Mouse (Mus musculus) heart, postnatal 36 days (tissue): ENCODE results near the gene Cdk9. TPM values are rescaled to one million over a fixed set of nuclear protein-coding genes. Genes with fewer than 3 reads are reported as not detected.

Experiments used
- DNase-seq, 2 experiments: peaks; one replicate each; pipeline ENCODE4 v3.0.0; 2021 to 2022
- intact Hi-C: fragments of 180-260 bp; cut with DNase I; formaldehyde crosslinking; loops from one replicate; pipeline ENCODE4 v1.15.1; 2025
- total RNA-seq, 2 experiments: library from RNA; stranded (reverse); gene quantifications; 2 replicates each; pipeline ENCODE4 v1.2.3; 2021

Cdk9 gene
- total RNA-seq, 2 experiments from 2014 or later: 24.6 to 26.6 TPM

- DNase-seq: no peak
- intact Hi-C loops: no loop called here
Measured at GRCm38 (mm10) chr2:32684681-32685428, 28.0 kb downstream of the Cdk9 start.

DNA sequence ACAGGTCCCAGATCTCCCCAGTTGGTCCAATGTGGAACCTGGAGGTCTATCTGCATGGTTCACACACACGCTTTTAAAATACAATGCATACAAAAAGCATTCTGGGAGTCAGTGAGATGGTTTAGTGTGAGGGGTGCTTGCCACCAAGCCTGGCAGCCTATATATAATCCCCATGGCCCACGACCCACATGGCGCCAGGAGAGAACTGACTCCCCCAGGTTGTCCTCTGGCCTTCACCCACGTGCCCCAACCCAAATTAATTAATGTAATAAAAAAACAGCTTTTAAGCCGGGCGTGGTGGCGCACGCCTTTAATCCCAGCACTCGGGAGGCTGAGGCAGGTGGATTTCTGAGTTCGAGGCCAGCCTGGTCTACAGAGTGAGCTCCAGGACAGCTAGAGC lies 29.2 kb downstream of the Cdk9 start:
- intact Hi-C loops: no loop called here
- no peak for DNase-seq

DNA sequence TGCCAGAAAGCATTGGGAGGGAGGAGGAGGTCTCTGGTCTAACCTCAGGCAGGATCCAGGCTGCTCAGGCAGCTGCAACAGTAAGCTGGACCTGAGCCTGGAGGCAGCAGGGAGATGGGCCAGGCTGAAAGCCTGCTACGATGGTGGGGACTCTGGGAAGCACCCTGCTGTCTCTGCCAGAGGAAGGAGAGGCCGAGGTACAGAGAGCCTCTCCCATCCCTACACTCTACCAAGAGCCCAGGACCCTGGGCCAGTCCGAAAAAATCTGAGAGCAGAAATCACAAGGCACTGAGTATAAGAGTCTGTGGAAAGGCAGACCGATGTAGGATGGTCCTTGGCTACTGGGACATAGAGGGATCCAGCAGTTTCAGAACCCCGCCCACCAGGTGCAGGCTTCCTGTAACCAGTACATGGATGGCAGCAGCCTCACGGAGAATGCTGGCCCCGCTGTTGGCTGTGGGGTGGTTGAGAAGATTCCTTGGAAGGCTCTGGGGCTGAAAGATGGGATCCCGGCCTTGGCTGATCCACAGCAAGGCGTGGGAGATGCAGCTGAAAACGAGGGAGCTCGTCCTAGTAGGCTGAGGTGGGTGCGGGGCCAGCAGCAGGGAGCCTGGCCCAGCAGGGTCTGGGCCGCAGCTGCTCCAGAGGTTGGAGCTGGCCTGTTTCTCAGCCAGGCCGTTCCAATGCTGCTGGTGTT lies 30.0 kb downstream of the Cdk9 start:
- no peak for DNase-seq
- intact Hi-C loops: no loop called here

DNA sequence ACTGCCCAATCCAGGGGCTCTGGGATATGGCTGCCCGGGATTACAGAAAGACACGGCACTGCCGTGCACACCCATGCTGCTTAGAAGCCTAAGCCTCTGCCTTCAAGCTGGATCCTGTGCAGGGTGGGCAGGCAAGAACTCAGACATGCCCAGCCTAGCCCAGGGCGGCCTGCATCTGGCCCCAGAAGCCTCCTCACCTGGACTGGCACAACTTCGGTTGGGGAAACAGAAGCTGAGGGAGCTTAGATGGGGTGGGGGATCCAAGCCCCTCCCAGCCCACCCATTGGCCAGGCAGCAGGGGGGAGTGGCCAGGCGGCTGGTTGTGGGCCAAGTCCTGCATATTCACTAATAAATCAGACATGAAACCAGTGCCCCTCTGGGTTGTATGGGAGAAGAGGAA lies 31.1 kb downstream of the Cdk9 start:
- no peak for DNase-seq
- intact Hi-C loops: no loop called here

DNA sequence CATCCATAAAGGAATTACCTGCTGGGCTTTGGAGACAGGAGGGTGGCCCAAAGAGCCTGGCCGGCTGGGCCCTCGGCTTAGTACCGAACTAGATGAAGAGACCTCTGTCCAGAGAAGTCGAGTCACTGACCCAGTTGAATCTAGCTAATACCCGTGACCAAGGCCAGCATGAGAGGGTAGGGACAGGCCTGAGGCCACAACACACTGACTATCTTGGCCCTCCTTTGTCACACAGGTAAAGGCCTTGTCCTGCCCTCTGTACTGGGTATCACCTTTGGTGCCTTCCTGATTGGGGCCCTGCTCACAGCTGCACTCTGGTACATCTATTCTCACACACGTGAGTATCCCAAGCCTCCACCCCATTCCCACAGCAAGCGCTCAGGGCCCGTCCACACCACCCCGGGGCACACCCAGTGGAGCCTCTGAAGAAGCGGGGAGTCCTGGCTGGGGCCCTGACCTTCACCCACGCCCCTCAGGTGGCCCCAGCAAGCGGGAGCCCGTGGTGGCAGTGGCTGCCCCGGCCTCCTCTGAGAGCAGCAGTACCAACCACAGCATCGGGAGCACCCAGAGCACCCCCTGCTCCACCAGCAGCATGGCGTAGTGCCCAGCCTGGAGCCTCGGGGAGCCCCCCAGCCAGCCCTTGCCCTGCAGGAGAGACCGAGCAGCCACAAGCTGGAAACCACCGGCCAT lies 31.8 kb downstream of the Cdk9 start:
- intact Hi-C loops: no loop called here
- no peak for DNase-seq

- intact Hi-C loops: no loop called here
- DNase-seq: peak in 1 of 2 experiments; percentile 49
Measured at GRCm38 (mm10) chr2:32680051-32680451, 32.8 kb downstream of the Cdk9 start.

DNA sequence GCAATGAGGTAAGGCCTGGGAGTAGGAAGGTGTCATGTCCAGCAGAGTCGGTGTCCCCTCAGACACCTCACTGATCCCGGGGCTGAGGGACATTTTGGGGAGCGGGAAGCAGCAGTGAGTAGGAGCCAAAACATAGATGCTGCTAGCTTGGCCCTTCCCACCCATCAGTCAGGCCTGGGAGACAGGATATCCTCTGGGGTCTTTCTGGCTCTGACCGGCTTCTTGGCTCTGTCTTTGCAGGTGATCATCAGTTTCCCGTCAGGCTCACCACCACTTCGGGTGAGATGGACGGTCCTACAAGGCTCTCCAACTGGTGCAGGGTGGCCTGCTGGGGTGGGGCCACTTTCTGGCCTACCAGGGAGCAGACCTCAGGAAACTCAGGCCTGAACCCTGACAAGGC lies 35.2 kb downstream of the Cdk9 start:
- DNase-seq: no peak
- intact Hi-C loops: no loop called here

GRCm38 (mm10) chr2:32676821-32677220 lies 36.1 kb downstream of the Cdk9 start:
- intact Hi-C loops: no loop called here
- no peak for DNase-seq

DNA sequence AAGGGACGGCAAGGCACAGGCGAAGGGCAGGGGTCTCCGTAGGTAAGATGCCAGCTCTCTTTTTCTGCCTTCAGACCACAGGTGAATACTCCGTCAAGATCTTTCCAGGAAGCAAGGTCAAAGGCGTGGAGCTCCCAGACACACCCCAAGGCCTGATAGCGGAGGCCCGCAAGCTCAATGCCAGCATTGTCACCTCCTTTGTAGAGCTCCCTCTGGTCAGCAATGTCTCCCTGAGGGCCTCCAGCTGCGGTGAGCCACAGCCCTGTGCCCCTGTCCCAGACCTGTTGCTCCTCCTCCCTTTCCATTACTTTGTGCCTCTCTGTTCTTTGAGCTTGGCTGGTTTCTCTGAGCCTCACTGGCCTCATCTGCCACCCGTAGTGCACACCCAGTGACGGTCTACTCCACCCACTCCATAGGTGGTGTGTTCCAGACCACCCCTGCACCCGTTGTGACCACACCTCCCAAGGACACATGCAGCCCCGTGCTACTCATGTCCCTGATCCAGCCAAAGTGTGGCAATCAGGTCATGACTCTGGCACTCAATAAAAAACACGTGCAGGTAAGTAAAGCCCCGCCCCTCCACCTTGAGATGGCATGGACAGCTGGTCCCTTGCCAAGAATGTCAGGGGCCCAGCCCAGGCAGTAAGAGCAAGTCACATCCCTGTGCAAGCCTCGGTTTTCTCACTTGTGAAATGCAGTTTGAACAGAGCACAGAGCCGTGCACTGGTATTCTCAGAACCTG lies 39.5 kb downstream of the Cdk9 start:
- intact Hi-C loops: loop anchor here (2.0 kb wide), 1 partner anchor 13 kb away; no protein-coding TSS in a partner anchor
- no peak for DNase-seq

GRCm38 (mm10) chr2:32671907-32672595 lies 40.8 kb downstream of the Cdk9 start:
- intact Hi-C loops: loop anchor here (2.0 kb wide), 1 partner anchor 15 kb away; no protein-coding TSS in a partner anchor

DNA sequence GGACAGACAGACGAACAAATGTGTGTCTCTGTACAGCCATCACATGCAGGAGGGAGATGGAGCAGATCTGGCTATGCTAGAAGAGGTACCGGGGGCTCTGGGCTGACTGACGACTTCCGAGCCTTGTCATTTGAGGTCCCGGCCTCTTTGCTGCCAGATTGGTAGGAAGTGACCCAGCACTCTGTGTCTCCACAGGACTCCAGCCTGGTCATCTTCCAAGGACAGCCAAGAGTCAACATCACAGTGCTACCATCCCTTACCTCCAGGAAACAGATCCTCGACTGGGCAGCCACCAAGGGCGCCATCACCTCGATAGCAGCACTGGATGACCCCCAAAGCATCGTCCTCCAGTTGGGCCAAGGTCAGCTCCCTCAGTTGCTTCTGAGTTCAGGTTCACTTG lies 41.7 kb downstream of the Cdk9 start:
- intact Hi-C loops: no loop called here
- no peak for DNase-seq

More at GRCm38 (mm10) chr2:32671907-32672595, 40.8 kb downstream of the Cdk9 start:
- DNase-seq: no peak

GRCm38 (mm10) chr2:32669876-32670275 lies 43.0 kb downstream of the Cdk9 start:
- intact Hi-C loops: loop anchor here (5.0 kb wide), 1 partner anchor 38 kb away; no protein-coding TSS in a partner anchor
- no peak for DNase-seq

- intact Hi-C loops: loop anchor here (5.0 kb wide), 1 partner anchor 36 kb away; no protein-coding TSS in a partner anchor
- no peak for DNase-seq
Measured at GRCm38 (mm10) chr2:32668176-32668575, 44.7 kb downstream of the Cdk9 start.

DNA sequence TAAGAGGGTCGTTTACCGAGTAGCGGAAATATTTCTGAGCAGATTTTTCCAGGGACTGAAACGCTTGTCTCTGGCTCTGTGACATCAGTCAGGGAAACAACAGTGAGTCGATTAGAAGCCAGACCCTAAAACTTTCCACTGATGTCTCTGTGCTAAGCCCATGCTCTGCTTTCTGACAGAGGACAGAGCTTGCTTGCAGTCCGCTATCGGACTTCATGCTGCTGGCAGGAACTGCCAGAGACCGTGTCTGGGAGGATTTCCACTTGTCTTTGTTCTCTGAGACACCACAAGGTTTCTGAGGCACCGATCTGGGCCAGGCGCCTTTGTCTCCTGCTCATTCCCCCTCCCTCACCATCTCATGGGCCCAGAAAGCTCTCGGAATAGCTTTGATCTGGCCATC lies 45.1 kb downstream of the Cdk9 start:
- intact Hi-C loops: loop anchor here (5.0 kb wide), 1 partner anchor 35 kb away; no protein-coding TSS in a partner anchor
- no peak for DNase-seq

DNA sequence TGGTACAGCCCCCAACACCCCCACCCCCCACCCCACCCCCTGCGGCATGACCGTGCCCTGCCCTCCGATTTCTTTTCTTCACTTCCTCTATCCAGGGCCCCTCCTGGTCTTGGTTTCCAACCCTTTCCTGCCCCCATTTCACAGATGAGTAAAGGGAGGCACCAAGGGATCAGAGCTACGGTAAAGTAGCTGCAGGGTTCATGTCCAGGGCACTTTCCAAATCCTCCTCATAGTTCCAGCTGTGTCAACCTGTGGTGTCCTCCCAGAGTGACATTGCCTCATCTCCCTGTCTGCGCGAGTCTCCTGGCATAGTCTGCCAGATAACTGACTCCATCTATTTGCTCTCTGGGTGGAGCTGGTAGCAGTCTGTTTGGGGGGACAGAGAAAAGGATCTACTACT lies 47.0 kb downstream of the Cdk9 start:
- intact Hi-C loops: loop anchor here (5.0 kb wide), 1 partner anchor 34 kb away; no protein-coding TSS in a partner anchor

GRCm38 (mm10) chr2:32665345-32665744 lies 47.5 kb downstream of the Cdk9 start:
- intact Hi-C loops: loop anchor here (5.0 kb wide), 1 partner anchor 33 kb away; no protein-coding TSS in a partner anchor
- no peak for DNase-seq

More for the DNA sequence above, 47.0 kb downstream of the Cdk9 start:
- no peak for DNase-seq

DNA sequence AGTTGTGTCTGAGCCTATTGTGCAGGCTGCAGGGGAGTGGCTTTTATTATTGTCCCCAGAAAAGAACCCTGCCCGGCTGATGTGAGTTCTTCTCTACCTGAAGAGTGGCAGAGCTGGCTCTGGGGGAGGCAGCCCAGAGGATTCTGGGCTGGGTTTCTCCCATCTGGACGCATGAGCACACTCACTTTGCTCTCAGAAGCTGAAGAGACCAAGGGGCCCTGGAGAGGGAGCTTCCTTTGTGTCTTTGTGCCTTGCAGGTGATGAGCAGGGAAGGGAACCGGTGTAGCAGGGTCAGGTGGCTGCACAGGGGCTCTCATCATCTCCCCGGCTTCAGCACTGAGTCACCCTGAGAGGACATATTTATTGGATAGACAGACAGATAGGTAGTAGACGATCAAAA lies 50.6 kb downstream of the Cdk9 start:
- intact Hi-C loops: no loop called here

DNA sequence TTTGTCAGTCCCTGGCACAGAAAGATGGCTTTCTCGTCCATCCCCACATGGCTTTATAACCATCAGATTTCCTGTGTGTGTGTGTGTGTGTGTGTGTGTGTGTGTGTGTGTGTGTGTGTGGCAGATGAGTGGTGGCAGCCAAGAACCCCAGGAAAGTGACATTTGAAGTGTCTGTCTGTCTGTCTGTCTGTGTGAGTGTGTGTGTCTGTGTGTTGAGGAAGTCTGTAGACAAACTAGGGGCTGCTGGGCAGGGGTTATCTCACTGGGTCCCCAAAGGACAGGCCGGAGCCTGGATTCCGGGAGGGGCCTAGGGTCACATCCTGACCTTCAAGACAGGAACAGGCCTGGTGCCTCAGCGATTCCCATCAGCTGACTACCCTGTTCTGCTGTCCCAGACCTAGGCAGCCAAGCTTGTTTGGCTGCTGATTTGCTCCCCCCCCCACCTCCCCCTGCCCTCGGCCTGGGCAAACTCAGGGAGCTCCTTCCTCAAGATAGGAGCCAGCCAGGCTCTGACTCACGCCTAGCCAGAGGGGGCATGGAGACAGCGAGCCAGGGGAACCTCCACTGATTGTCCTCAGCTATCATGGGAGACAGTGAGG lies 51.3 kb downstream of the Cdk9 start:
- peak; percentile 53 to 60 for DNase-seq
- intact Hi-C loops: no loop called here

More for the DNA sequence above, 50.6 kb downstream of the Cdk9 start:
- DNase-seq: no peak

DNA sequence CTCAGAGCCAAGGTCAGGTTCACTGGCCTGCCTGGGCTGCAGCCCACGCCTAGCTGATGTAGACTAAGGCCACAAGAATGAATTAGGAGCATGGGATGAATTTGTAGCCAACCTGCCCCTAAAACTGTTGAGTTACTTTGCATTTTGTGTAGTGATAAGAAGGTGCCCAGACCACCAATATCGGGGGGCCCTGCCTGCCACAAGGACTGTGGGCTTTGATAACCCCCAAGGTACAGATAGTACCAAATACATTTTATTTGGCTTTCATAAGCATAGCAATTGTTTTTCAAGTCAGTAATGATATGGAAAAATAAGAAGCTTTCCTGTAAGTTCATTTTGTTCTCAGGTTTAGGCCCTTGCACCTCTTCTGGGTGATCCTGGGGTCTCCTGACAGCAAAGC lies 54.0 kb downstream of the Cdk9 start:
- intact Hi-C loops: no loop called here
- DNase-seq: no peak
